Mouse (Mus musculus): ENCODE data around the gene Ces1b.
A peak's percentile ranks its signal among the peaks of the same experiment; 100 is the strongest.

Gene Ces1b

DNA sequence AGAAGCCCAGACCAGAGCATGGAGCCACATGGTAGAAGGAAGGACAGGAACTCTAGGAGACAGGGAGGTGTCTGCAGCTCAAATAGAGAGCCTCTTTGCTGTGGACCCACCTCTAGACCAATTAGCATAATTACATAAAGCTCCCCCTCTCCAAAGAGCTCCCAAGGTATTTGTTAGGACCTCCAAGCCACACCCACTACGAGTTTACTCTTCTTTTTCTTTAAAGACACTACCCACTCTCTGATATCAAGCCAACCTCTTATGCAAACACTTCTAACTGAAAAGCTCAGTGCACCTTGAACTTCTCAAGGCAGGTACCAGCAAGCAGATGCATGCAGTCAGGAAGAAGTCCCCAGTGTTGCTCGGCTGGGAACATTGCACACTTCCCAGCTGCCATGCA, at the start of gene Ces1b:
TSS of gene Ces1b (minus strand) at position 131 of the 400 bp plus-strand sequence.
- no peak for DNase-seq (ENCODE audit: low spot score)

DNA sequence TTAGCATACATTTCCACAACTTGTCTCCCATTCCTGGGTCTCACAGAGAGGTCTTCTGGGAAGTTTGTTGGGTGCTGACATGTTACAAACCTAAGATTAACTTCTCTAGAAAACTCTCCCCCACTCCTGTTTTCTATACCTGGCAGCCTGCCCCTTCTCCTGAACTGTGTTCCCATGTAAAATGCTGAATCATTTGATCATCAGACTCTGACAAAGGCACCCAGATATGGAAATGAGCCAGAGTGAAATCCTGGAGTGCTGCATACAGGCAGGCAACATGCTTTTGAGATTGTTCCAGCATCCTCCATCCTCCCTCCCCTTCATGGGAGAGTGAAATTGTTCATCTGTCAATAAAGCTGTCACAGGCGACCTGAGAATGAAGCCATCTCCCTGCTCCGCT, 46.7 kb upstream of the Ces1b start:
- no peak for DNase-seq (ENCODE audit: low spot score)

DNA sequence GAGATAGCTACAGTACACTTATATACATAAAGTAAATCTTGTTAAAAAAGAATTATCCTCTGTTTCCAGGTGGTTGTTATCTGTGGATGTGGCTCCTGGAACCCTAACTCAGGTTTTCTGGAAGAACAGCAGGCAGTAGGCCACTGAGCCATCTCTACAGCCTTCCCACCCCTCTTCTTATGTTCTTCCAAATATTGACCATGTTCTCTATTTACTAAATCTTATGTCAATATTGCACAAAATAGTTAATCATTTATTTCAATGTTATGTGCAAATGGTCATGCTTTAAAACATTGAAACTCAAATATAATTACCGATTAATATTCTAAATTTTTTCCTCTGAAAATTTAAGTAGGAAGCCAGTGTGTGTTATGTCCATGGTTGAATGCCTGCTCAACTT, 42.2 kb upstream of the Ces1b start:
- no peak for DNase-seq (ENCODE audit: low spot score)

DNA sequence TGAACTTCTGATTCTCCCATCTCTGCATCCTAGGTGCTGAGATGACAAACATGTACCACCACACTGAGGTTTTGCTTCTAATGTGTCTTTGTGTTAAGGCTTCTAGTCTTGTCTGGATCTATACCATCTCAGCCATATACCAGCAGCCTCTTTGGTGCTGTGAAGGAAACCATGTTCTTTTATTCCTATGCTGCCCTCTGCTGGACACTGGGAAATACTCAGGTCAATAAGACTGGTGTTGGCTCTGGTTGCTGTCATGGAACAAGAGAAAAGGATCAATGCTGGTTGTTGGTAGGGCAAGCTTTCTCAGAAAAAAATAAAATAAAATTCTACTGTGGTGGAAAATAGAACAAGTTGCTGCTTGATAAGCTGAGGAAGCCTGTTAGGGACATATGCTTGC, 15.6 kb upstream of the Ces1b start:
- no peak for DNase-seq (ENCODE audit: low spot score)

DNA sequence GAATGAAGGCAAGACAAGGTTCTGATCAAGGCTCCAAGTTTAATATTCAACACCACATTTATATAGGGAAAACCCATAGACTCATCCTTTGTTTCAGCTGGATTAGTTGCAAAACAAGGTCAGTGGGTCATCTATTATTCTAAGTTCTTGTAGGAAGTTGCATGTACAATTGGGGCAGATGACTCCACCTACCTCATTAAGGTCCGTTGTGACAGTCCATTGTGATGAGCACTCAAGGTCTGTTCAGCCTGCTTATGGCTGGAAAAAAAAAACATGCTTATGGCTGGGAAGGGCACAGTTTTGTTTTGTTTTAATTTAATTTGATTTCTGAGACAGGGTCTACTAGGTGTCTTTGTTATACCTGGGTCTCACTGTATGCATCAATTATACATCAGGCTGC, 11.5 kb upstream of the Ces1b start:
- DNase-seq (ENCODE audit: low spot score), result no peak

DNA sequence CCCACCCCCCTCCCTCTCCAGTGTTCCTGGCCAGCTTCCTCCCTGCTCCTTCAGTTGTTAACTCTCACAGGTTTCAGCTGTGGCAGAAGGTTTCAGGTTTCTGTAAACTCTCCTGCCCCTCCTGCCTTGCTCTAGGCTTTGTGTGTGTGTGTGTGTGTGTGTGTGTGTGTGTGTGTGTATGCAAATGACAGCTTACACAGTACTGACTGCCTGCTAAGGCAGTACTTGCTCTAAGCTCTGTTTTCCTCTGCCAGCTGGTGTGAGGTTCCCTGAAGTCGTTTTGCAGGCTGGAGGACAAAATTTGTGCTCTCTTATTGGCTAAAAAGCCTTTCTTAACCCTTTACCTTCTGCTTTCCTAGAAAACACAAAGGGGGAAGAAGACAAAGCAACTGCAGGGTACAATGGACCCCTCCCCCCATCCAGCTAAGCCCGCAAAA, 8.9 kb upstream of the Ces1b start:
- DNase-seq (ENCODE audit: low spot score), result no peak

DNA sequence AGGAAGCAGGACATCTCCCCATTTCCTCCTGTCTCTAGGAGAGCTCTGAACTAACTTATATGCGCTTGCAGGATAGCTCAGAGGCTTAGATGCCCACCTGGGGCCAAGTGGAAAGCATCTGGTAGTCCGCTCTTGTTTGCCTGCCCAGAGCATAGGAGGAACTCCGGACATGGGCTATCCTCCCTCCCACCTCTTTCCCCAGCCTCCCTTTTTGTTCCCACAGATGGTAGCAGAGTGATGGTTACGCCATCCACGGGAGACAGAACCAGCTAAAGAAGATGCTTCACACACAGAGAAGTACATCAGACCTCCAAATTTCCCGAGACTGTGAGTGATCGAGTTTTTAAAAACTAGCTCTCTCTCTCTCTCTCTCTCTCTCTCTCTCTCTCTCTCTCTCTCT, 8.4 kb upstream of the Ces1b start:
- DNase-seq (ENCODE audit: low spot score), result no peak

DNA sequence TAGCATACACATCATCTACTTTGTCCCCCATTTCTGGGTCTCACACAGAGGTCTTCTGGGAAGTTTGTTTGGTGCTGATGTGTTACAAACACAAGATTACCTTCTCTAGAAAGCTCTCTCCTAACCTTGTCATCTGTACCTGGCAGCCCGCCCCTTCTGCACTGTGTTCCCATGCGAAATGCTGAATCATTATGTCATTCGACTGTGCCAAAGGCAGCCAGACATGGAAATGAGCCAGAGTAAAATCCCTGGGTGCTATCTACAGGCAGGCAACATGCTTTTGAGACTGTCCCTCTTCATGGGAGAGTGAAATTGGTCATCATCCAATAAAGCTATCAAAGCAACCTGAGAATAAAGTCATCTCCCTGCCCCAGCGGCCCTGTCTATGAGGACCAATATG, 4.6 kb downstream of the Ces1b start:
- no peak for DNase-seq (ENCODE audit: low spot score)

DNA sequence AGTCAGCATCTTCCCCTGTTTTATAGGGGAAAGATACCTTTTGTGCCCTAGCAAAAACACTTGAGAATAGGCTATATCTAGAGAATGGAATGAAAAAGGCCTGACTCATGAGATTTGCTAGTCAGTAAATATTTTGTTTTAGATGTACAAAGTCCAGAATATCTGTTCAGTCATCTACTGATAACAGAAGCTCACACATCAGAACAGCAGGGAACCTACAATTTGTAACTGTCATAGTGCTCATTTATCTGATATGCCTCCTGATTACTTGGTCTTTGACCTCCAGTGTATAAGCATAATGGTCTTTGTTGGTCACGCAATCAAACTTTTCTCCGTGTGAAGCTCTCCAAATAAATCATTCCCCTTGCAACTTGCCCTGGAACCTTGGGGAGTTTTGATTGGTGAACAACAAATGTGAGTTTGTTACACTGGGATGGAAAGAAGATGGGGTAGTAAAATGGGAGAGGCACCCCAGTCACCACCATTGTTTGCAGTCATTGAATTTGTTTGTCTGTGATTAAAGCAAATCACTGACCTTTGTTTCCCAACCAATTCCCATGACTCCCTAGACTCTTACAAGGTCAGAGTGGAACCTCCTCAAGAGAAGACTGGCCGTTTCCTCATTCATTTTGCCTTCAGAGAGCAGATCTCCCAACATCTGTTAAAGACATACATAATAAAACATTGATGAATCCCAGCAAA, 16.2 kb downstream of the Ces1b start:
- no peak for DNase-seq (ENCODE audit: low spot score)

DNA sequence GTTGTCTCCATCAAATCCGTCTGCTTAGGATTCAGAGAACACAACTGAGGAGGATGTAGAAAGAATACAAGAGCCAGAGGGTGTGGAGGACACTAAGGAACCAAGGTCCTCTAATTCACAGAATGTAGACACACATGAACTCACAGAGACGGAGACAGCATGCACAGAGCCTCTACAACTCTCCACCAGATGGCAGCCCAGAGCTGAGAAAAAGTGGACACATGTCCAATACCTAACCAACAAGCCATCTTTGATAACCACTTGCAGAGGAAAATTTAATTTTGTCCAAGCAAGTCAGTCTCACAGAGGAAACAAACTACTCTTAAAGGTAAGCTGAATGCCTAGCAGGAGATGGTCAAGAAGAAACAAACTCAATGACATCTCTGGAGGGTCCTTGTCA, 20.6 kb downstream of the Ces1b start:
- no peak for DNase-seq (ENCODE audit: low spot score)

DNA sequence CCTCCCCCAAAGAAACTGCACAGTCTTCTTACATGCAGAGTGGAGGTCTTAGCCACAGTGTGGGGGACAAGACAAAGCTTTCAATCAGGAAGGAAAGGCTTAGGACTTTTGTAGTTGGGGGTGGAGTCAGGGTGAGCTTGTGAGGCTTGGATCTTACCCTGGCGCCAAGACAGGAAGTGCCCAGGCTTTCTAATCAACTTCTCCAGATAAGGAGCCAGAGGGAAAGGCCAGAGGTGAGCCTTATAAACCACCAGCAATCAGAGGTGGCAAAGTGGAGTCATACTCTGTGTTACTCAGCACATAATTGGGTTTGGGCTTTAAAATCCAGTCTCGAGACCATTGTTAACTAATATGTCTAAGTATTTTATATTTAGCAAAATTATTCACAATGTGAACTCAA, 24.6 kb downstream of the Ces1b start:
- DNase-seq (ENCODE audit: low spot score), result no peak

DNA sequence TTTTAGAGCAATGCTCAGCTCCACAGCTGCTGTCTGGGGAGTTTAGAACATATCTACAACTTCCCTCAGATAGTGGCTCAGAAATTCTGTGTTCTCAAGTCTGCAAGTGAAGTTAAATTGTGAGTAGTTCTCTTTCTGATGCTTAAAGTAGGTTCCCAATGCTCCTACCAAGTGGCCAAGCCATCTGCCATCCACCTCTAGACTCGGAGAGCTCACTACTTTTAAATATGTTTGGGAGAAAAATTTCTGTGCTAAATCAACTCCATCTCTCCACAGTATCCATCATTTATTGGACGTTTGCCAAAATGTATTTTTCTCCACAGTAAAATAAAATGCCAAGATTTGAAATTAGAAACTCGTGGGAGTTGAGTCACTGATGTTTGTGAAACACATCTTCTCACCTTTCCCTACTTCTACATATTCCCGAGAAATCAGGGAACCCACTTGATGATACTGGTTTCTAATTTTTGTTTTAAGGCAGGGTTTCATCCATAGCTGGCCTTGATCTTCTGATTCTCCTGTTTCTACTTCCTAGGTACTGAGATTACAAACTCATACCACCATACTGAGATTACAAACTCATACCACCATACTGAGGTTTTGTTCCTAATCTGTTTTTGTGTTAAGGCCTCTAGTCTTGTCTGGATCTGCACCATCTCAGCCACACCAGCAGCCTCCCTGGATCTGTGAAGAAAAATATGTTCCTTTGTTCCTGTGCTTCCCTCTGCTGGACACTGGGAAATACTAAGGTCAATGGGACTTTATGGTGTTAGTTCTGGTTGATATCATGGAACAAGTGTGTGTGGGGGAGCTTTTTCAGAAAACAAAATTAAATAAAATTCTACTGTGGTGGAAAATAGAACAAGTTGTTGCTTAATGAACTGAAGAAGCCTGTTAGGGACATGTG, 31.1 kb downstream of the Ces1b start:
- DNase-seq (ENCODE audit: low spot score), result no peak

DNA sequence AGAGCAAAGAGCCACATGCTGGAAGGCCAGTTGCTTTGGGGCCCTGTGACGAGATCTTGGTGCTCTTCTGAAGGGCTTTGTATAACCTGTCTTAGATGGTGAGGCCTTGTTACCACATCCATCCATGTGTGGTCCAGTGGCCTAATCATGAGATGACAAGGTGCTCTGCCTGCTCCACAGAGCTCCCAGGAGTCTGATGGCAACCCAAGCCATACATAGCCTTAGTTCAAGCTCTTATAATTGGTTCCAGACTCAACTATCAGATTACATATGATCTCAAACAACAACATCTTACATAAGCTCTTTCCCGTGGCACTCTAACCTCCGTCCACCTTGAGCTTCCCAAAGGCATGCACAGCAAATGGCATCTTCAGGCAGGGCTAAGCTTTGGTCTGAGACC, 31.7 kb downstream of the Ces1b start, which contains the start of gene Ces1a:
TSS of gene Ces1a (minus strand) at position 101 of the 400 bp plus-strand sequence.
- DNase-seq (ENCODE audit: low spot score), result no peak

DNA sequence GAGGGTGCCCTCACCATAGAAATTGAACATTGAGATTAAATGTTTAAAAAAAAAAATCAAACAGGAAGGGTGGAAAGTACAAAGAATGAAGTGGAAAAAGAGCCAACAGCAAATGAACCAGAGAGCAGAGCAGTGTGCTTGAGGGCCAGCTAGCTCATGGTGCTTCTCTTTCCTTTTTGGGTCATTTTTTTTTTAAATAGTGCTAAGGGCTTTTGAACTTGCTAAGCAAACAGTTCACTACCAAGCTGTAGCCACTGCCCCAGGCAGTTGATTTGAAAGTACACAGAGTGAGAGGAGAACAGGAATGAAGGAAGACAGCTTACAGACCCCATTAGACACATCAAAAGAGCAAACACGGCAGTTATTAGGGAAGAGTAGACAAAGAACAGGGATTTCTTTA, 36.7 kb downstream of the Ces1b start:
- no peak for DNase-seq (ENCODE audit: low spot score)

DNA sequence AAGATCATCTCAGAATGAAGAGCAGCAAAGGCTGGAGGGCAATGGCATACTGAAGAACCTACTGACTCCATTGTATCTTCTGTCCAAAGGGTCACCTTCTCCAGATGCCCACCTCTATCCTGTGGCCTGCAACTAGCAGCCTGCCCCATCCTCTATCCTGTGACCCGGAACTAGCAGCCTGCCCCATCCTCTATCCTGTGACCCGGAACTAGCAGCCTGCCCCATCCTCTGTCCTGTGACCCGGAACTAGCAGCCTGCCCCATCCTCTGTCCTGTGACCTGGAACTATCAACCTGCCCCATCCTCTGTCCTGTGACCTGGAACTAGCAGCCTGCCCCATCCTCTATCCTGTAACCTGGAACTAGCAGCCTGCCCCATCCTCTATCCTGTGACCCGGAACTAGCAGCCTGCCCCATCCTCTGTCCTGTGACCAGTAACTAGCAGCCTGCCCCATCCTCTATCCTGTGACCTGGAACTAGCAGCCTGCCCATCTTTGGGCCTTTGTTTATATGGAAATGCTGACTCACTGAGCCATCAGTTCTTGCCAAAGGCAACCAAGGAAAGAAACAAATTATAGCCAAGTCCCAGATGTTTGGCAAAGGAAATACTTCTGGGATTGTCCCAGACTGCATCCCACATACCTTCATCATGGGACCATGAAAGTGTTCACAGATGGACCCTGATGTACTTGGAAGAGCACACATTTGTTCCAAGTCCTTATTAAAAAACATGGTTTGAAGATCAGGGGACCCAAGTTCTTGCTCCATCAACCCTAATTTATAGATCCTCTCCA, 38.8 kb downstream of the Ces1b start:
- no peak for DNase-seq (ENCODE audit: low spot score)

DNA sequence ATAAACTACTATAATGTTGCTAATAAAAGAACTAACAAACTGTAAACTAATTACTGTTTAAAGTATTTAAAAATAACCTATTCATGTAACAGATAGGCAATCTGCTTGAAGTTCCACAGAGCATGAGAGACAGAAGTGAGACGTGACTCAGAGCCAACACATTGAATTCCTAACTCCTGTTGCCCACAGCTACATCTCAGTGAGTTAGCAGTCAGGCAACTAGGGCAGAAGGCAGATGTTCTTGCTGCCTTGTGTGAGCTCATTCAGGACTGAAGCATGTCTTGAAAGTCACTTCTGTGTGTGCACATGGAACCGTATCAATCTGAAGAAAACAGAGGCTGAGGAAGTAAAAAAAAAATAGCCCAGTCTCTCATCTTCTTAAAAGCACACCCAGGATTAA, 39.6 kb downstream of the Ces1b start:
- DNase-seq (ENCODE audit: low spot score), result no peak

DNA sequence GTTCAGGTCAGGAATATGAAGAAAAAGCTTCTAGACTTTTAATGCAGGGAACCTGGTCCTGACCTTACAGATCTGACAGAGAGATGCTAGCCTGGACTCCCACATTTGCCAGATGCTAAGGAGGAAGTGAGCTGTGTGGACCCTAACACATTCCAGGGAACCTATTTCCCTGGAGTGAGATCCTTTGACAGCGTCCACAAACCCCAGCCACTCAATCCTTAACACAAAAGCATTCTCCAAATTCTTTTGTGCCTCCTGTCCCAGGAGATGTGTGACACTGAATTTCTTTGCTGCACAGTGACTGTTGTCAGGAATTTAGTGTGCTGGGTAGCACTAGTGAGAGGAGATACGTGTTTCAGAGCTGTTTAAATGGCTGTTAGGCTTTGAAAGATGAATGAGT, 41.0 kb downstream of the Ces1b start:
- no peak for DNase-seq (ENCODE audit: low spot score)

DNA sequence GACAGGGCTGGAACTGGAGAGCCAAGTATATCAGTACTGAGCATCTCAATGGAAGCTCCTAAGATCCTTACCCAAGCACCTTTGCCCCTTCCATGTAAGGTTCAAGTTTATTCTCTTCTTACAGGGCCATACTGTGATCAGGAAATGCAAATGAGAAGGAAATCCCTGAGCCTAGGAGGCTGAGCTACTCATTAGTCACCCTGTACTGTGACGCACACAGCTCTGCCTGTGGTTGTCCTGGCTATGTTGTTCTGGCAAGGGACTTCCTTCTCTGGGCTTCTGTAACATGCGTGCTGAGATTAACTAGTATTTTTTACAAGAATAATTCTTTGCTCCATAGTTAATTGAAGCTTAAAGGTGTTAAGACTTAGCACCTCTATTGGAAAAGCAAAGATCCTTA, 49.2 kb downstream of the Ces1b start:
- no peak for DNase-seq (ENCODE audit: low spot score)

DNA sequence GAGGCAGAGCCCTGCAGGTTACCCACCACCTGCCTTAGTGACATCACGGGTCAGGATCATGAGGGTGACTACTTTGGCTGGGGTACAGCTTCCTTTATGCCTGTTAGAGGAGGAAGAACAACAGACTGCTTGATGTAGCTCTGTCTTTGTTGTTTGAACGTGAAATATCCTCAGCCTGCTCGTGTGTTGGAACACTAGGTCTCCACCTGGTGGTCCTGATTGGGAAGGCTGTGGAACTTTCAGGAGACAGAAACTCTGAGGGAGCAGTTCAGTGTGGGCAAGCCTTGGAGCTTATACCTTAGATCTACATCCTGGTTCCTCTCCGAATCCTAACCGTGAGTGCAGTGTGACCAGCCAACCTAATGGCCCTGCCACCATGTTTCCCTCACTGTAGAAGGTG, 58.1 kb downstream of the Ces1b start:
- DNase-seq (ENCODE audit: low spot score), result no peak

DNA sequence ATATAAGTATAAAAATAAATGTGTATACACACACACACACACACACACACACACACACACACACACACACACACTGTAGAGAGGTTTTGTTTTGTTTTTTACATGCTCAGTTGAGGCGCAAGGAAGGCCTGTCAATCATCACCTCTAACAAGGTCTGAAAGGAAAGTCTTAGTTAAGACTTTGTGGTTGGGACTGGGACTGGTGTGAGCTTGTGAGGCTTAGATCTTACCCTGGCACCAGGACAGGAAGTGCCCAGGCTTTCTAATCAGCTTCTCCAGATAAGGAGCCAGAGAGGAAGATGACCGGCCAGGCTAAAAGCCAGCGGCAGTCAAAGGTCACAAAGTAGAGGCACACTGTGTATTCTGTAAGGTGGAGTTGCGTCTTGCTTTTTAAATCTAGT, 65.5 kb downstream of the Ces1b start:
- DNase-seq (ENCODE audit: low spot score), result no peak

DNA sequence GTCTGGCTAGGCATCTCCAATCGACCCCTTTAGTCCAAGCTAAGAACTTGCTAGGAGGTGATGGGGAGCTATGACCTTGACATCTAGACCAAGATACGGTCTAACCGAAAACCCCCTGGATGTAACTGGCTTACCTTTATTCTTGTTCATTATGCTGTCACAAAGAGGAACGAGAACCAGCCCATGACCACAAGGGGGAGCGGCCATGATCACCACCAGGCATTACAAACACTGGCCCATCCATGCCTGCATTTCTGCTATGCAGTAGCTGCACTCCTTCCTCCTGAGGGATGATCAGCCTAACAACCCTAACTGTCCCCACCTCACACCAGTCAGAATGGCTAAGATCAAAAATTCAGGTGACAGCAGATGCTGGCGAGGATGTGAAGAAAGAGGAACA, 67.6 kb downstream of the Ces1b start:
- DNase-seq (ENCODE audit: low spot score), result no peak

DNA sequence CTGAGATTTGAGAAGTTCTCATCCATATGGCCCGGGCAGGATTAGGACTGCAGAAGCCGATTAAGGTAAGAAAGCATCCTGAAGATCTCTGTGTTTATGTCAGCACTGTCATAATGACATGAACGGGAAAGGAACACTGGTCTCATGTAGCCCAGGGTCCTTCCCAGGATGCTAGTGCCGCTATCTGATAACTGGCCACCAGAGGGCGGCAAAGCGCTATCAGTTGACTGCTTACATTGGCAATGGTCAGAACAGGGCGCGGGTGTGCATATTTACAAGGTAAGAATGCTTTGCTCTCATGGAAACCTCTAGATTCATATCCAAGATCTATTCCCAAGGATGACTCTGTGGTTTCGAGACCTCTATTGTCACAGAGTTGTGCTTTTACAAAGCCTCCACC, 68.4 kb downstream of the Ces1b start:
- peak; percentile 75 for DNase-seq (ENCODE audit: low spot score)

DNA sequence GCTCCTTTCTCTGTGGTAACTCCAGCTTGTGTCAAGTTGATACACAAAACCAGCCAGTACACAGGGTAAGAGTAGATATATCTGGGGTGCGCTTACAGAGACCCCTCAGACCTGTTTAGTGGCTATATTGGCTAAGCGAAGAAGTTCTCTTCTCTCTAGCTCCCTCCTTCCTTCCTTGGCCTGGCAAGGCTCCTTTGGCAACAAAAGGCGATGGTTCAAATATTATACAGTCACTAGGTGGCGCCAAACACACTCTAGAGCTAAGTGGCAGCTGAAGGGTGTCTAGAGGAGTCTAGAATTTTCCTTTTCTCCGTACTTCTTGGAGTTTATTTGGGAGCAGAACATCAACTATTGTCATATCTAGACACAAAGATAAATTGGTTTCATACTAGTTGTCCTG, 69.5 kb downstream of the Ces1b start:
- no peak for DNase-seq (ENCODE audit: low spot score)

Data from testis, postnatal 14 days (tissue).